Mouse (Mus musculus): ENCODE measurements around the gene Myrip. TPM values are rescaled to one million over a fixed set of nuclear protein-coding genes. Genes with fewer than 3 reads are reported as not detected.

Gene Myrip
- polyA plus RNA-seq, 1 experiment from 2014 or later, result 0.31 TPM

DNA sequence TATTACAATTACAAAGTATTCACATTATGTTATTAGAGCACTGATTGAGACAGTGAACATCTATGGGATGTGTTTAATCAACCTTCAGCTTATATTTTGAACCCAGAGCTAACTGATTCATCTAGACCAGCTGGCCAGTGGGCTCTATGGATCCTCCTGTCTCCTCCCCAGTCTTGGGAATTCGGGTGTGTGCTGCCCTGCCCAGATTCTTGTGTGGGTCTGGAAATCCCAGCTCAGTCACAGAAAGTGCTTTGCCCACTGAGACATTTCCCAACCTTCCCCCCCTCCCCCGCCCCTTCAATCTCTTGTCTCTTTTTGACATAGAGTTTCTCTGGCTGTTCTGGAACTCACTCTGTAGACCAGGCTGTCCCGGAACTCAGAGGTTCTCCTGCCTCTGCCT, 217.6 kb downstream of the Myrip start:
- H3K9ac ChIP-seq, result no peak overlapping the region
- H3K4me3 ChIP-seq, result no peak overlapping the region
- H3K4me2 ChIP-seq, result no peak overlapping the region
- WGBS, result 62% methylated on average over 3 of the region's 3 CpGs
- no peaks in the 10 kb centered on the region for H3K27me3 ChIP-seq
- H3K27ac ChIP-seq, result no peak overlapping the region
- H3K9me3 ChIP-seq, result no peaks in the 10 kb centered on the region
- H3K4me1 ChIP-seq, result no peaks in the 10 kb centered on the region
- no peaks in the 10 kb centered on the region for H3K36me3 ChIP-seq
- ATAC-seq (ENCODE audit: borderline replicate concordance, extremely low read depth, low FRiP score, low TSS enrichment), result no peak

DNA sequence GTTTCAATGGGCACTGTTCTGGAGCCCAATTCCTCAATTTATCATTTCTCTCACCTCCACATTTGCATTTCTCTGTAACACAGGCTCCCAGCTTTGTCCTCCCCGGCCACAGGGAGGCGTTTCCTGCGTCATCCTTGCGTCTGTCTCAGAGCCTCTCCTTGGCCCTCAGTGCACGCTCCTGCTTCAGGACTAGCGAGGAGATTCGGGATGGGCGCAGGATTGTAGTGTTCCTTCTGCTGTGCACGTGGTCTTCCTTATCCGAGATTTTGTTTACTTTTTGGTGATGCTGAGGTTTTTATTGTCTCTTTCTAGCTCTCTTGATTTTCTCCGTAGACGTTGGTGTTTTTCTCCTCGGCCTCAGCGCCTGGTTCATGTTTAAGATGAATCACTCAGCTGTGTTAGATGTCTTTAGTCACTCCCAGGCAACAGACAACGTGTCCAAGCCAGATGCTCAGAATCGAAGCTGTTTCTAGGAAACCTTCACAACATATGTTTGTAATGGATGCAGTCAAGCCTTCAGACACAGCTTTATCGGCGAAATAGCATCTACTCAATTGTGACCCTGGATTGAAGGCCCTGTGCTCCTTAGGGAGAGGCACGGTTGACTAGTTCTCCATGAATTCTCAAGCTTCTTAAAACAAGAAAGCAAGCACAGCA, 218.3 kb downstream of the Myrip start:
- H3K4me3 ChIP-seq, result no peak overlapping the region
- 40% methylated on average over 19 of the region's 19 CpGs for WGBS

GRCm38 (mm10) chr9:120521161-120521560, 219.8 kb downstream of the Myrip start:
- Histone ChIP-seq H3K4me3 (no peak overlapping the region), H3K27me3 (no peaks in the 10 kb centered on the region), H3K9ac (no peak overlapping the region), H3K36me3 (no peaks in the 10 kb centered on the region), H3K4me1 (no peaks in the 10 kb centered on the region), H3K9me3 (no peaks in the 10 kb centered on the region), H3K27ac (no peak overlapping the region), H3K4me2 (no peak overlapping the region)
- ATAC-seq (ENCODE audit: borderline replicate concordance, extremely low read depth, low FRiP score, low TSS enrichment), result no peak
- WGBS, result 63% methylated on average over 1 of the region's 1 CpGs

More for the DNA sequence above, 218.3 kb downstream of the Myrip start:
- no peak overlapping the region for H3K27ac ChIP-seq
- no peak for ATAC-seq (ENCODE audit: borderline replicate concordance, extremely low read depth, low FRiP score, low TSS enrichment)
- no peak overlapping the region for H3K9ac ChIP-seq
- no peaks in the 10 kb centered on the region for H3K36me3 ChIP-seq
- H3K27me3 ChIP-seq, result no peaks in the 10 kb centered on the region
- no peaks in the 10 kb centered on the region for H3K4me1 ChIP-seq
- no peaks in the 10 kb centered on the region for H3K9me3 ChIP-seq
- H3K4me2 ChIP-seq, result no peak overlapping the region

Other genes starting within 250 kb of the Myrip start
- gene Cx3cr1, start 231.6 kb upstream of the Myrip start, polyA plus RNA-seq (2015; fragmentation: Nextera tagmentation; extraction: Ambion mirVana), result 7.8 and 9.2 TPM in 2 replicates
- 0.36 and 0.79 TPM in 2 replicates for gene Ccr8, start 209.4 kb upstream of the Myrip start, polyA plus RNA-seq (2015; fragmentation: Nextera tagmentation; extraction: Ambion mirVana)
- gene Slc25a38, start 191.1 kb upstream of the Myrip start, polyA plus RNA-seq (2015; fragmentation: Nextera tagmentation; extraction: Ambion mirVana), result 31.1 and 34.5 TPM in 2 replicates
- 1,474 and 1,505 TPM in 2 replicates for gene Rpsa, start 173.8 kb upstream of the Myrip start, polyA plus RNA-seq (2015; fragmentation: Nextera tagmentation; extraction: Ambion mirVana)
- gene Mobp, start 151.8 kb upstream of the Myrip start, polyA plus RNA-seq (2015; fragmentation: Nextera tagmentation; extraction: Ambion mirVana), result not detected in 2 replicates
- 166 and 172 TPM in 2 replicates for gene Eif1b, start 190.7 kb downstream of the Myrip start, polyA plus RNA-seq (2015; fragmentation: Nextera tagmentation; extraction: Ambion mirVana)
- gene Entpd3, start 238.3 kb downstream of the Myrip start, polyA plus RNA-seq (2015; fragmentation: Nextera tagmentation; extraction: Ambion mirVana), result 10.3 and 10.6 TPM in 2 replicates

All from lung, embryonic 15.5 days (tissue).